Mouse (Mus musculus) kidney, adult 2 months (tissue): Measurements from ENCODE around the gene Znhit1.

Experiments used
- CTCF ChIP-seq: fragments of 200-500 bp; conservative IDR thresholded peaks from 2 replicates; pipeline ENCODE4 v1.5.1; 2011; ENCODE audit warnings: low read depth, mild to moderate bottlenecking, control low read depth, low read length, moderate library complexity, mixed read lengths; ENCODE audit not compliant: insufficient read depth, insufficient read length
- POLR2A ChIP-seq: fragments of 200-500 bp; IDR thresholded peaks from one replicate; pipeline ENCODE4 v1.6.1; 2011; ENCODE audit warnings: low read depth, low read length, control low read depth

DNA sequence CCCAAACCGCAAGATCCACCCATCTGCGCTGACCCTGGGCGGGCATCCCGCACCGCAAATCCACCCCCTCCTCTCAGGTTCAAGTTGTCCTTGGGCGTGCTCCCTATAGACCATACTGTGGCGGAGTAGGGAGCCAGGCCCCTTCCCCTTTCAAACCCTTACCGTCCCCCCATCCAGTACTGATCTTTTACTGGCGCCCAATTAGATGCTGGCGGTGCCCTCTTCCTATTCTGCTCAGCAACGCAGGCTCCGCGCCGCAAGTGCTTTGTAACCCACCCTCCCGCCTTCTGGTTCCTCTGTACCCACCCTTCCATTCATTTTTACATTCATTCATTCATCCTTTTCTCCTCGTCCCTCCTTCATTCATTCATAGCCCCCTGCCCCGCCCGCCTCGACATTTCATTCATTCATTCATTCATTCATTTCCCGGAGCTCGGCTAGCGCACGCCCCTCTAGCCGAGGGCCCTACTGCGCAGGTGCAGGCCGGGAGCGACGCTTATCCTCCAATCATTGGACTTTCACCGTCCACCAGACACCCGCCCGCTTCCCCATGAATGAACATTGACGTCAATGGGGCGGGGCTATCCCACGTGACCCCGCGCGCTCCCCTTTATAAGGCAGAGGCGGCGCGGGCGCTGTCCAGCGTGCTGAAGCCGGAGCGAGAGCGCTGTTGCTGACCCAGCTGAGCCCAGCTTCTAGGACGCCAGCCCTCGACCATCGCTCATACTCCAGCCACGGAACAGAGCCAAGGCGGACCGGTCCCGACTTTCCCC, 42.0 kb upstream of the Znhit1 start:
- no peak for TF ChIP-seq POLR2A
- TF ChIP-seq CTCF, result no peak
